Mouse (Mus musculus) olfactory bulb, adult 2 months (tissue): ENCODE results near the gene Hs6st1.

Experiments
- CTCF ChIP-seq: fragments of 200-500 bp; IDR thresholded peaks from 2 replicates; pipeline ENCODE4 v1.5.1; 2012; ENCODE audit warnings: low read depth, mild to moderate bottlenecking, low read length, moderate library complexity; ENCODE audit not compliant: insufficient read depth
- POLR2A ChIP-seq: fragments of 200-500 bp; IDR thresholded peaks from 2 replicates; pipeline ENCODE4 v1.6.1; 2012; ENCODE audit warnings: mild to moderate bottlenecking, low read depth, low read length, moderate library complexity; ENCODE audit not compliant: insufficient read depth

- TF ChIP-seq POLR2A (no peak), CTCF (no peak)
These were observed 14.0 kb downstream of the Hs6st1 start for GRCm38 (mm10) chr1:36082184-36082583.
